Mouse (Mus musculus) ES-E14 (cell line): Measurements from ENCODE around the gene Gcm2.

ENCODE experiments used
- MAFK ChIP-seq: IDR thresholded peaks from 2 replicates; pipeline ENCODE4 v1.6.1; 2014; ENCODE audit warnings: mild to moderate bottlenecking, low read depth, low read length, inconsistent platforms; ENCODE audit not compliant: insufficient read depth
- ZC3H11A ChIP-seq: IDR thresholded peaks from 2 replicates; pipeline ENCODE4 v1.6.1; 2012; ENCODE audit warnings: low read depth, mild to moderate bottlenecking, inconsistent platforms, low read length, borderline replicate concordance

GRCm38 (mm10) chr13:41071617-41072016, 39.2 kb downstream of the Gcm2 start:
- TF ChIP-seq ZC3H11A (no peak), MAFK (no peak)
